Comparison of ENCODE assay signal across 20 mouse cellular contexts in the genomic region with DNA sequence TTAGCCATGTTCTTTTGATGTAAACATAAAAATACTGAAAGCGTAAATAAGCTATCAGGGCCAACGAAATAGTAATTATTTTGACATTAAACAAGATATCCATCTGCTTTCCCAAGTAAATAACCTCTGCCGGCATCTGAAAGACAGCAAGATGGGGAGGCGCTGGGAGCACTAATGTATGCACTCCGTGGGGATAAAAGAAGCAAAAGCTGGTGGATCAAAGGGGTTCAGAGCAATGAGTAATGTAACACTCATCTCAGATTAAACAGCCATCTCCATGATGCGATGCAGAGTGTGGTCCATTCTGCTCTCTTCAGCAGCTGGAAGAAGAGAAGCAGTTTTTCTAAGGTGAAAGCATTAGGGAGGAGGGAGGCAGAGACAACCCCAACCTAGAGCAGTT.
"Had no signal": no experiment of that assay in that cellular context is flagged by ENCODE, and none has a peak within 500 bp of the region (broad histone marks: within the 10 kb centered on the region; RNA-seq: fewer than 3 reads in every experiment).

No protein-coding gene starts in this region.

- H3K9me3 ChIP-seq: midbrain, embryonic 13.5 days; neural tube, embryonic 12.5 days; neural tube, embryonic 15.5 days had no signal

- H3K27ac ChIP-seq: hindbrain, postnatal 0 days; kidney, postnatal 0 days; layer of hippocampus, adult 2 months; liver, embryonic 14.5 days; midbrain, embryonic 13.5 days; neural tube, embryonic 12.5 days; neural tube, embryonic 15.5 days; stomach, postnatal 0 days had no signal

- H3K36me3 ChIP-seq: midbrain, embryonic 13.5 days; neural tube, embryonic 12.5 days; neural tube, embryonic 15.5 days had no signal

- ATAC-seq: hindbrain, postnatal 0 days; inflammation-experienced regulatory T-cells, adult 6 months; liver, postnatal 0 days; lung, postnatal 0 days; midbrain, embryonic 13.5 days had no signal

- DNase-seq: kidney, adult 2 months; kidney, postnatal 25 days; layer of hippocampus, adult 9-11 months; liver, postnatal 0 days; right cerebral cortex, adult 18-20 months; right cerebral cortex, postnatal 14 days; right cerebral cortex, postnatal 4 days; thymus, adult 2 months; thymus, postnatal 14 days; thymus, postnatal 4 days had no signal

- H3K4me2 ChIP-seq: midbrain, embryonic 13.5 days; neural tube, embryonic 12.5 days; neural tube, embryonic 15.5 days had no signal

- H3K4me1 ChIP-seq: neural tube, embryonic 12.5 days; neural tube, embryonic 15.5 days had no signal

- H3K9ac ChIP-seq: liver, embryonic 14.5 days; liver, postnatal 0 days; midbrain, embryonic 13.5 days; neural tube, embryonic 12.5 days; neural tube, embryonic 15.5 days had no signal

- H3K4me3 ChIP-seq: layer of hippocampus, adult 2 months; midbrain, embryonic 13.5 days; neural tube, embryonic 12.5 days; neural tube, embryonic 15.5 days had no signal

- H3K27me3 ChIP-seq: midbrain, embryonic 13.5 days; neural tube, embryonic 12.5 days; neural tube, embryonic 15.5 days had no signal
